Mouse (Mus musculus) hindlimb bud, embryonic 11.5 days (tissue): ENCODE measurements around the gene Il12rb1.

Source experiments
- DNase-seq: peaks from one replicate; pipeline ENCODE4 v3.0.0-alpha.2; 2012; ENCODE audit warnings: low read depth, low spot score; ENCODE audit errors: extremely low spot score

Gene Il12rb1

DNA sequence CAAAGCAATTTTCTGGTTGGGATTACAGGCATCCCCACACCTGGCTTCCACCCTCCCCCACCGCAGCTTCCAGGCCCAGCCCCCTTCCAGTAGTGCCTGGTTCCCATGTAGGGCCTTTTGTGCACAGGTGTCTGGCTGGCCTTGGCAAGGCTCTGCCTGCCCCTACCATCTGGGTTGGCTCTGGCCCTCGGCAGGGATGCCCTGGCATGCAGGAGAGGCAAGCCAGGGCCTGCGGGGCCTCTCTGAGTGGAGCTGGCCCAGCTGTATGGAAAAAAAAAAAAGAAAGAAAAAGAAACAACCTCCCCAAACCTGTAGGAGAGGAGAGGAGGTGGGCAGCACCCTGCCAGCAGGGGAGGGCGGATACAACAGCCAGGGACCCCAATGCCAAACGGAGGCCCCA is 34.8 kb upstream of the Il12rb1 start:
- DNase-seq, result no peak

DNA sequence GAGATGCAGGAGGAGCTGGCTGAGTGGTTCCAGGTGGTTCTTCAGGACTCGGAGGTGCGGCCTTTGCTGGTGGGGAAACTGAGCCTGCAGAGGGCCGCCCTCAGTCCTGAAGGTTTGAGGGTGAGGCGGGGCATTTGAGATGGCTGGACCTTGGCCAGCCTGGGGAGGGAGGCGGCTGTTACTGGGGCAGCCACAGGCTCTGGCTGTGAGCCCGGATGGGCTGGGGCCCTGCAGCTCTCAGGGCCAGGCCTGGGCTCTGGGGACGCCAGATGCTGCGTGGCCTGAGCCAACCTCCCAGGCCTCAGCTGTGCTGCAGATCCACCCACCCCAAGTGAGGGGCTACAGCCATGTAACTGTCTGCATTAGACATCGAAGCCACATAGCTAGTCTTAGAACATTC is 34.4 kb upstream of the Il12rb1 start:
- no peak for DNase-seq

DNA sequence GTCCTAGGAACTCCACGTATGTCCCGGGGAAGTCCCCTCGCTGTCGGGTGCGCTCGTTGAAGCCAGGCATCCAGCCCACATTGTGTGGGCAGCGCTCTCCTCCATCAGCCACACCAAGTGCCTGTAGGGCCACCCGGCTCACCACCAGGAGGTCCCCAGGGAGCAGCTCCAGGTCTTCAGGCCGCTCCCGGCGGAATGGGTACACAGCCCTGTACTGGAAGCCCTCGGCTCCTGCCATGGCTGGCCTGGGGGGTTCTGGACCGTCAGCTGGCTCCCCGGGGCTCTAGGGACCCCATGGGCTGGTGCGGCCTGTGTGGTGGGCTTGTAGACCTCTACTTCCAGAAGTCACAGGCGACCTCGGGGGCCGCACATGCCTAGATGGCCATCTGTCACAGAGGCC is 33.5 kb upstream of the Il12rb1 start:
- no peak for DNase-seq

DNA sequence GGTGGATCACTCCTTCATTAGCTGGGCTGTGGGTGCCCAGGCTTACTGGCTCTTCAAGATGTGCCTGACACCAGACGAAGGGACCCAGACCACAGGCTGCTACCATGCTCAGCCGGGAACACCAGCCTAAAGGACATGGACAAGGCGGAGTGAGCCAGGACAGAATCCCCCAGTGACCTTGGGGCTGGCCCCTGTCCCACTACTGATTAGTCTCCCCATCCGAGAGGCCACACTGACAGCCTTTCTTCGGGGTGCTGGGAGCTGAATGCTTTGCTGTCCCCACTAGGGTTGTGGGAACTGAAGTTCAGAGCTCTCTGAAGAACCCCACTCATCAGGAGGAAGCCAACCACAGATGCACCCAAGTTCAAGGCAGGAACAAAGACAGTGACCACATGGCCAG is 33.0 kb upstream of the Il12rb1 start:
- no peak for DNase-seq

DNA sequence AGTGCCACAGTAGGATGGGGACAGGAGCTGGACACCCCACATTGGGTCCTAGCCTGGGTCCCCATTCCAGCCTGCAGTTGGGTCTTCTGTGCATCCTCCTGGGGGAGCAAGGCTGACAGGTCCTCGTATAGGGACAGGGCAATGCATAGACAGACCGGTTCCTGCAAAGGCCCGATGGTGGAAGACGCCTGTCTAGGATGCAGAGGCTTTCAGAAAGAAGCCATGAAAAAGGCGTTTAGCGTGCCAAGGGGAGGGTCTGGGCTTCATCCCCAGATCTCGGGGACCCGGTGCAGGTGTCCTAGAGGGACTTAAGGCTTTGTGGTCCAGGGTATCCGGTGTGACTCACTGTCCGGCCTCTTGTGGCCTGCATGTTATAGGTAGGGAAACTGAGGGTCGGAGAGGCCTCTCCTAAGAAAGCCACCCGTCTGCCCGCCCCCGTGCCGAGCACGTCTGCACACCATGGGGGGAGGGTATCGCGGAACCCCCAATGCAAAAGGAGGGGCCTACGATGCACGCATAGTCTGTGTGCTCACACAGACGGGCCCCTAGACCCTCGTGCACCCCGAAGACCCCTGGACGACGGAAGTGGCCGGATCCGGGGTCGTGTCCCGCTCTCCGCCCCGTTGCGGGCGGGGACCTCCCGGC is 32.3 kb upstream of the Il12rb1 start:
- no peak for DNase-seq

DNA sequence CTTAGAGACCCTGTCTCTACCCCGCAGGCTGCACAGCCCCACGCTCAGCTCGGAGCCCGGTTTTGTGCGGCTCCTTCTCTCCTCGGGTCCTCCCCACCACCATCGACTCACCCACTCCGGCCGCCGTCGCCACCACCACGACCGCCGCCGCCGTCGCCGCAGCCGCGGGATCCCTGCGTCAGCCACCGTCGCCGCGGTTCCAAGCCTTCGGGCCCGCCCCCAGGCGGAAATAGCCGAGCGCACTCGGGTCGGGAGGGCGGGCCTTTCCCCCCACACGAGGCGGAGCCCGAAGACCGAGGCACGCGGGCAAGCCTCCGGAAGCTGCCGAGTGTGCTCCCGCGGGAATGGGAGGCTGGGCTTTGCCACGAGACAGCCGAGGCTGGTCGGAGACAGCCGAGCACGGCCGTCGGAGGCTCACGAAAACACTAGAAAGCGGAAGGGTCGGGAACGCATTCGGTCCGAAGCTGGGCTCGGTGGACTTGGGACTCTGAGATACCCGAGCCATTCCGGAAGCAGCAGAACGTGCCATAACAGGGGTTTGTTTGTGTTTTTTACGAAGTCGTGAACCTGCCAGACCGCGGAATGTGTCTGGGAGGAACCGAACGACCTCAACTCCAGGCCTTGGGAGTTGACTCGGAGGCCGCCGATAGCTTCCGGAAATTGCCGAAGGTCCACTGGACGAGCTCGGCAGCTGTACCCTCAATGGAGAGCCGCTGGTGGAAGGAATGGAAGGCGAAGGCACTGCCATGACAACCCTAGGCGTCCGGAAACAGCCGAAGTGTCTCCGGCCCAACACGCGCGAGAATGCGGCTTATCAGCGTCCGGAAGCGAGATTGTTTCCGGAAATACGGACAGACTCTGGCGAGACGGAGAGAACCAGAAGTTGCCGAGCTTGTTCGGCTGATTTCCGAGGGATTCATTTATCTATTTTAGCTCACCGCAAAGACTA is 31.5 kb upstream of the Il12rb1 start, which contains the start of gene Pik3r2:
TSS of gene Pik3r2 (minus strand) at position 218 of the 949 bp plus-strand sequence.
- DNase-seq, result peak; percentile 90

DNA sequence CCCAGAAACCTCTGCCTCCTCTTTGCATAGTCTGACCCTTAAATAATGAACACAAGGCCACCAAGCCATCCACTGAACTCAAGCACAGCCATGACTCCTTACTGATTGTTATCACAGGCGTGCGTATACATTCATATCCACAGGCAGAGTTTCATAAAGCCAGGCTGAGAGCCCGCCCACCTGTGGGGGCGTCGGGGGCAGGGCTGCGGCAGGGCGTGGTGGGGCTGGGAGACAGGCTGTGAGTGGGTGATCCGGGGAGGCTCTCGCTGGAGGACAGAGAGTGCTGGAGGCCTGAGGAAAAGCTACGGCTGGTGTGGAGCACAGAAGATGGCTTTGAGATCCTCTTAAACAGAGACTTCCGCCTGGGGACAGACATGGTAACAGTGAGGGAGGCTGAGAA is 28.2 kb upstream of the Il12rb1 start:
- no peak for DNase-seq

DNA sequence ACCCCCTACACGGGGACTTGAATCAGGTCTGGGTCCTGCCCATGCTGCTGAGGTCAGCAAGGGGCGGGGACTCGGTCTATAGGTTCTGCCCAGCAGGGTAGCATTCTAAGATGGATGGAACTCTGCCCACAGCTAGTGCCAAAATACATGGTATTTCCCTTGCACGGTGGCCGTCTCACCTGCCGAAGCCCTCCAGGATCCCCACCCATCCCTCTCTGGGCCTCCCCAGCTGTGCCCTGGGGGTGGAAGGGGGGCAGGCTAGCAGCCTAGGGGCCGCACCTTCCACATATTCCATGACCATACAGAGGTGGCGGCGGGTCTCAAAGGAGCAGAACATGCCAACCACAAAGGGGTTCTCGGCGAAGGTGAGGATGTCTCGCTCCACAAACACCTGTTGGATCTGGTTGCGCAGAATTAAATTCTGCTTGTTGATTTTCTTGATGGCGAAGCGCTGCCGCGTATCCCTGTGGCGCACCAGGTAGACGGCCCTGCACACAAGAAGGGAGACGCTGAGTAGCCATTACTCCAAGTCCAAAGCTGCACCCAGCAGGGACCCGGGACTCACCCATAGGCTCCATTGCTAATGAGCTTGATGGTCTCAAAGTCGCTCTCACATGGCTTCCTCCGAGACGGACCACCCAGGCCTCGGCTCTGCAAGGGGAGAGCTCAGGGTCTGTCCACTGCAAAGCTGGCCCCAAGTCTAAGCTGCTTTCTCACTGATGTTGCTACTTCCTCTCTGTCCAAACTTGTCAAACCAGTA is 21.8 kb upstream of the Il12rb1 start:
- no peak for DNase-seq

DNA sequence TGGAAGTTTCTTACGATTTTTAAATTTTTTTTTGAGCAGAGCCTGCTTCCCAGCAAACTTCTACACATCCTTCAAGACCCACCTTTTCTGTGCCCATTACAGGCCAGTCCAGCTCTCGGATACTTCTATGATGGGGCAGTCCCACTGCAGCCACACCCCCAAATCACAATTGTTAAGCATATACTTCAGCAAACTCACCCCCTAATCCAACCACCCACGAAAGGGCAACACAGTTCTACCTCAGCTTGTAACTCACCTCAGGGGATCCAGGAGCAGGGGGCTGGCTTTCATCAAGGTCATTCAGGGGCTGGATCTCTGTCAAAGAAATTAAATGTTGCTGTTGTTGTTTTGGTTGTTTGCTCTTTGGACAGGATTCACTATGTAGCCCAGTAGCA is 21.2 kb upstream of the Il12rb1 start:
- DNase-seq, result no peak

DNA sequence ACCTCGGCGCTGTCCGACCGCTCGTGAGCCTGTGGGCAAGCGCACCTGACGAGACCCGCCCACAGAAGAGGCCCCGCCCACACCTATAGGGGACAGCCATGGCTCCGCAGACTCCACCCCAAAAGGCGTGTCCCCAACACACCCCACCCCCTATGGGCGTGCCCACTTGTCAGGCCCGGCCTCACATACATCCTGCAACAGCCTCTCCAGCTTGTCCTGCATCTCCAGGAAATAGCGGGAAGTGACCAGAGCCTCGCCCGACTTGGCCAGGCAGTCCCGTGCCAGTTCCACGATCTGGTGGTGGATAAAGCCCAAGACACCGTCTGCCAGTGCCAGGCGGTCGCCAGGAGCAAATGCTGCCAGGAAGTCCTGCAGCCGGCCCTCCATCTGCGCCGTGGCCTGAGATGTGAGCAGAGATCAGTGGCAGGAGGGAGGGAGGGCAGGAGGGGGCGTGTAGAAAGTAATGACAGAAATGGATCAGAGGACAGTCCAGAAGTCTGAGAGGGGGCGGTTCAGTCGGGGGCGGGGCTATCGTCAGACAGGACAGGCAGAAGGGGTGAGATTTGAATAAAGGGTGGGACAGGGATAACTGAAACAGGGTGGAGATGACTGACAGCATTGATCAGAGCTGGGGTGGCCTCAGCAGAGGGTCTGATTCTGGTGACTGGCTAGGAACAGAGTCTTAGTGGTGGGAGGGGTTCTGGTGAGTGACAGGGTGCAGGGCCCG is 20.1 kb upstream of the Il12rb1 start:
- no peak for DNase-seq

DNA sequence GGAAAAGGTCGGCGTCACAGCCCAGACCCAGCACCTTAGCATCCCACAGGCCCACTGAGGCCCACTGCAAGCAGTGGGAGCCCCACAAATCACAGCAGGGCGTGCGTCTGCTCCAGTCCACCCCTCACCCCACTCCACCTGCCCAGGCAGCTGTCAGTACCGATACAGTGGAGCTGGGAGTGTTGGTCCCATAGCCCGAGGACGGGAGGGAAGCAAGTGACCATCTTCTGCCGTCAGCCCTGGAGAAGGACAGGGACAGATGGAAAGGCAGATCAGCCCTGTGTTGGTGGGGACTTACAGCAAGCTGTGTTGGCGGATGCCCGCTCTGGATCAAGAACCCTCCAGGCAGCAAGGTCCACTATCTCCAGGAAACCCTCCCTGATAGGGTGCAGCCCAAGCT is 19.2 kb upstream of the Il12rb1 start:
- no peak for DNase-seq

DNA sequence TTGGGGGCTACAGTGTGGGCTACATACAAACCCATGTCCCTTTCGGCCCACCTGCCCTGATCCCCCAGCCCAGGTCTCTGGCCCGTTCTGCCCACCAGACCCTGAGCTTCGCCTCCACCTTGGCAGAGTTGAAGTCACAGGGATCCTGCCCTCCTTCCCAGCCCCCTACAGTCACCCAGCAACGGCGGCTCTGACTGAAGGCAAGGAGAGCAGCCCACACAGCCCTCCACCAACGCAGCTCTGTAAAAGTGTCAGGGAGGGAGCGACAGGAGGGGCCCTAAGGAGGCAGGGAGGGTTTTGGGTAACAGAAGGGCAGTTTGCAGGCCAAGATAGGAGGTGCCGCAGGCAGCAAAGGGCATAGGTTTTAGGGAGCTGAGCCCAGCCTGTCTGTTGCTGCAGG is 17.4 kb upstream of the Il12rb1 start:
- DNase-seq, result no peak

DNA sequence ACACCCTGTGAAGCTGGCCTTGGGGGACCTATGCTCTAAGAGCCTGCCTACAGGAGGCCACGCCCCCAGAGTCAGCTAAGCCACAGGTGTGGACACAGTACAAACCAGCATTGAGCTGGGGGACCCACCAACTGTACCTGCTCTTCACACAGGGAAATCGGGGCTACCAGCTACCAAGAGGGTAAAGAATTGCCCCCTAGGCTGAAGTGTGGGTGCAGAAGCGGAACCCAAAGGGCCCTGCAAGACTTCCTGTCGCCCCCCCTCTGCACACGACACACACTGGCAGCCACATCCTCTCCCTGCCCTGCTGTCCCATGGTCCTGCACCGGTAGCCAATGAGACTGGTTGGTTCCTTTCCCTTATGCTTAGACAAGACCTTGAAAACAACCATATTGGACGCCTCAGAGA is 17.0 kb upstream of the Il12rb1 start:
- no peak for DNase-seq

DNA sequence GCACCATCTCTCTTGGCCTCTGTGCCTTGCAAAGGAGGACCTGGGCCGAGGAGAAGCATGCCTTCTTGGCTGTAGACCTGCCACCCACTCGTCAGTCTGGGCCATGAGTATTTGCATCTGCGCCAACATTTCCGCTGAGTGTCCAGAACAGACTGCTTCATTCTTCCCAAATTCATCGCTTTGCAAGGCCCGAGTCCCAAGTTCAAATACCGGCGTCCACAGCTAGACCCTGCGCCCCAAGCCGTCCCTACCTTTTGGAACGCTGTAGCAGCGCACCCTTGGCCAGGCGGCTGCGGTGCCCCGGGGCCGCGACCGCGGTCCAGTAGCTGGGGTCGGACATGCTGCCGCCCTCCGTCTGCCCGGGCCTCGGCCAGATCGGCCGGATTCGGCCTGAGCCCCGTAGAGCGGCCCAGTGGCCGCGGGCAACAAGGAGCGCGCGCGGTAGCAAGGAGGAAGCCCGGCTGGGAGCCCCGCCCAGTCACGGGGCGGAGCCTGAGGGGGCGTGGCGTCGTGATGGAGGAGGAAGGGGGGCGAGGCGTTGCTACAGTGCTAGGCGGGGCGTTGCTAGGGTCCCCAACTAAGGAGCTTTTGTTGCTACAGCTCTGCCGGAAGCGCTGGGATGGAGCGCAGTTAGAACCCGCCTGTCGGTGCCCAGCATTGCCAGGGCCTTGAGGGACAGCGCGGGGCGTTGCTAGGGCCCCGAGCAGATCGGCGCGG is 16.1 kb upstream of the Il12rb1 start:
- peak; percentile 71 for DNase-seq

DNA sequence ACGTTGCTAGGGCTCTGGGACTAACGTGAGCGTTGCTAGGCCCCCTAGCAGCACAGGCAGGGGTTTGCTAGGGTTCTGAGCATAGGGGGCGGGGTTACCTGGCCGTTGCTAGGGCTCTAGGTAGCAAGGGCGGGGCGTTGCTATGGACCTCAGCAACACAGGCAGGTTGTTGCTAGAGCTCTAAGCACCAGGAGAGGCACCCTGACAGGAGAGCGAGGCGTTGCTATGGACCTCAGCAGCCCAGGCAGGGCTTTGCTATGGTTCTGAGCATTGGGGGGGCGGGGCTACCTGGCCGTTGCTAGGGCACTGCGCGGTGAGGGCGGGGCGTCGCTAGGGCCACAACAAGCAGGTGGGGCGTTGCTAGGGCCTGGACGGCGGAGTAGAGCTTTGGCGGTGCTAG is 15.5 kb upstream of the Il12rb1 start:
- no peak for DNase-seq

DNA sequence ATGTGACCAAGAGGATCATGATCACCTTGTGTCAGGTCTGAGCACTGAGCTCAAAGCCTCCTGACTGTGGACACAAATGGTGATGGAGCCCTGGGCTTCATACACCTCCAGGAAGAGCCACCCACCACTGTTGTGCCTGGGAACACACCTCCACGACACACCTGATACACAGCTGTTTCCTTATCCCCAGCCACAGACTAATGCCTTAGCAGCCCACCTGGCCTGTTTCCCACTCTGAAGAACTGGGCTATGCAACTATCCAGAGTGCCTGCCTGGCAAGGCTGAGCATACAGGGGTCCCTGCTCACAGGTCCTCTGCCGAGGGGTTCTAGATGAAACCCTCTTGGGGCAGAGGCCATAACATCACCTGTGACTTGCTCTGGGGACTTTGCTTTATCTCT is 14.0 kb upstream of the Il12rb1 start:
- DNase-seq, result no peak

DNA sequence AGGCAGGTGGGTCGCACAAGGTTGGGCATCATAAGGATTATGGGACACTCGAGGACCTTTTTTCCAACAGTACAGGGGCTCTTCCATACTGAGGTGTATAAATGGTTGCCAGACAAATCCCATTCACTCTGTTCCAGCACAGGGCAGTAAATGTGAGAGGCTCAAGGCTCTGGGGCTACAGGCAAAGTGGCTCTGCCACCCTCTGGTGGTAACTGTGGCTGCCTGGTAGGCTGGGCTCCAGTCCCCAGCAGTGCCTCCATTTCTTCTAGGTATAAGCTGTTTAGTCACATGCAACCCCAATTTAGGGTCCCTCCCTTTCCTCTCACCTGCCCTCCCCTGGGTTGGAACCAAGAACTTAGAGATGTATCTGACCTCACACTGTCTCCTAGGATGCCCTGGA is 12.9 kb upstream of the Il12rb1 start:
- DNase-seq, result no peak

DNA sequence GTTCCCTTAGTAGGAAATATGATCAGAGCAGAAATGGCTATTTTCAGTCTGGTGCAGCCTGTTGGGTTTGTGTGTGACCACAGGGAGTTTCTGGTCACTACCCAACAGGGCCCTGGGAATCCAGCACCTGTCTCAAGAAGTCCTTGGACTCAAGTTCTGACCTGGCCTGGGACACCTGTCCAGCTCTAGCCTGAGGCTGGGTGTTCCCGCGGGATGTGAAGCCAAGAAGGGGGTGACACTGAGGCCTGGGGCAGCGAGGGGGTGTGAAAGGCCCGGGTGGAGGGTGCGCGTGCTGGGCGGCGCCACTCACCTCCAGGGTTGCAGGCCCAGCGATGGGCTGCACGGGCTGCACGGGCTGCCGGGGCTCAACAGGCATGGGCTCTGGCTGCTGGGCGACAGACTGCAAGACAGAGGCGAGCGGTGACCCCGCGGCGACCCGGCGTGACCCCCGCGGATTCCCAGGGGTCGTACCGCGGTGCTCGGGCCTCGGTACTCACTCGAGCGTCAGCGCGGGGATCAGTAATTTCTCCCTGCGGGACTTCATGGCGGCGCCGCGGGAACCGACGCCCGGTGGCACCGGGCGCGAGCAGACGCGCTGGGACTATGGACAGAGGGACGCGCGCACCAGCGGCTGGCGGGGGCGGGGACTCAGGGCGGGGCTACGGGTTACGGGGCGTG is 11.7 kb upstream of the Il12rb1 start:
- DNase-seq, result no peak
